Mouse (Mus musculus): ENCODE data around the gene Prx. TPM values are rescaled to one million over a fixed set of nuclear protein-coding genes. Genes with fewer than 3 reads are reported as not detected.

Prx gene
- polyA plus RNA-seq, 1 experiment = 5.6 TPM

DNA sequence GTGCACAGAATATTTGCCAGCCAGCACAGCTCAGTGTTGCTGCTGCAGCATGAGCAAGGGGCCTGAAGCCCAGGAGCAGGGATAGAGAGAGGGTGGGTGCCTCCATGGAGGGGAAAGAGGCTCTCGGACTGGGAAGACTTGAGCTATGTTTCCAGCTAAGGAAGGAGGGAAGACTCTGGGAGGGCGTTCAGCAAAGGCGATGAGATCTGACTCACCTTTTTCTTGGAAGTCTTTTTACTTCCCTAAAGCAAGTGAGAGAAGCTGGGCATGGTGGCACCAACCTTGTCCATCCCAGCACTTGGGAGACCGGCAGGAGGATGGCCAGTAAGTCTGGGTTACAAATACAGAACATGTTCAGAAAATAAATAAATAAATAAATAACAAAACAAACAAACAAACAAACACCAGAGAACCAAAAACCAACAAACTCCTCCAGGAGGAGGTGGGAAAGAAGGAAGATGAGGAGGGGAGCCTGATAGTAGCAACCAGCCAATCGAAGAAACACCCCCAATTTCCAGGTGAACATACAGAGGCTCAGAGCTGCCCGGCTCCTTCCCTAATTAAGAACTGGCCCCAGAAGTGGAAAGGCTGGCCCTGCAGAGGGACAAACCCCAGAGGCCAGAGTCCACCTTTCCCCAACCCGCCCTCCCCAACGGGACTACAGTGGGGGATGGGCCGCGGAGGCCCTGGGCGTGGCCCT, 18.0 kb upstream of the Prx start:
- H3K4me3 ChIP-seq (ENCODE audit: insufficient read depth, low read length) = no peak overlapping the region
- TF ChIP-seq POLR2A (IDR thresholded peaks at IDR 0.05; ENCODE audit: low read depth, low read length) = no peak
- TF ChIP-seq CTCF (IDR thresholded peaks at IDR 0.05; ENCODE audit: borderline replicate concordance, insufficient read depth, low read length) = no peak
- peak overlapping the region; percentile 84 for H3K27ac ChIP-seq (ENCODE audit: insufficient read depth, low read length)
- peaks cover 5% of the 10 kb centered on the region for H3K4me1 ChIP-seq (ENCODE audit: control insufficient read depth, insufficient read depth, low read length)

DNA sequence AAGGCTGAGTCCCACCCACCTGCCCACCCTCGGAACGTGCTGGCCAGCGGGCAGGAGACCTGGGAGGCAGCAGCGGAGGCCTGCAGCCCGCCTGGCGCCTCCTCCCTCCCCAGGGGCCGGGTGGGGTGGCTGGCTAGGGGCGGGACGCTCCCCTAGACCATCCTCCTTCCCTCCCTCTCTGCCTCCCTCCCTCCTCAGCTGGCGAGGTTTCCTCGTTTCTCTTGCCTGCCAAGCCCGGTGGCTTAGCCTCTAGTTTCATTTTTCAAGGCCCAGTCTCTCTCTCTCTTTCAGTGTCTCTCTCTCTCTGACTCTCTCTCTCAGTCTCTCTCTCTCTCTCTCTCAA, 17.5 kb upstream of the Prx start:
- Histone ChIP-seq H3K4me1 (ENCODE audit: control insufficient read depth, insufficient read depth, low read length) (peaks cover 5% of the 10 kb centered on the region), H3K4me3 (ENCODE audit: insufficient read depth, low read length) (peak overlapping the region; percentile 17; the same call in 1 of the 2 replicates), H3K27ac (ENCODE audit: insufficient read depth, low read length) (peak overlapping the region; percentile 97)
- TF ChIP-seq CTCF (IDR thresholded peaks at IDR 0.05; ENCODE audit: borderline replicate concordance, insufficient read depth, low read length) (no peak), POLR2A (IDR thresholded peaks at IDR 0.05; ENCODE audit: low read depth, low read length) (peak; percentile 68)

DNA sequence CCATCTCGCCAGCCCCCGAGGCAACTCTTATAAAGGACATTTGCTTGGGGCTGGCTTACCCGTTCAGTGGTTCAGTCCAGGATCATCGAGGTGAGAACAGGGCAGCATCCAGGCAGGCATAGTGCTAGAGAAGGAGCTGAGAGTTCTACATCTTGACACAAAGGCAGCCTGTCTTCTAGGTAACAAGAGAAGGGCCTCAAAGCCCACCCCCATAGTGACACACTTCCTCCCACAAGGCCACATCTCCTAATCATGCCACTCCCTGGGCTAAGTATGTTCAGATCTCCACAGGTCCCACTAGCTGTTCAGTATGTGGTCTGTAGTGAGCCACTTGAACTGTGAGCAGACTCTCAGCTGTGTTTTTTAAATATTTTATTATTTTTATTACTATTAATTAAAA, 15.3 kb upstream of the Prx start:
- no peak for TF ChIP-seq POLR2A (IDR thresholded peaks at IDR 0.05; ENCODE audit: low read depth, low read length)
- TF ChIP-seq CTCF (IDR thresholded peaks at IDR 0.05; ENCODE audit: borderline replicate concordance, insufficient read depth, low read length) = no peak
- H3K27ac ChIP-seq (ENCODE audit: insufficient read depth, low read length) = no peak overlapping the region
- no peak overlapping the region for H3K4me3 ChIP-seq (ENCODE audit: insufficient read depth, low read length)
- H3K4me1 ChIP-seq (ENCODE audit: control insufficient read depth, insufficient read depth, low read length) = peaks cover 6% of the 10 kb centered on the region

DNA sequence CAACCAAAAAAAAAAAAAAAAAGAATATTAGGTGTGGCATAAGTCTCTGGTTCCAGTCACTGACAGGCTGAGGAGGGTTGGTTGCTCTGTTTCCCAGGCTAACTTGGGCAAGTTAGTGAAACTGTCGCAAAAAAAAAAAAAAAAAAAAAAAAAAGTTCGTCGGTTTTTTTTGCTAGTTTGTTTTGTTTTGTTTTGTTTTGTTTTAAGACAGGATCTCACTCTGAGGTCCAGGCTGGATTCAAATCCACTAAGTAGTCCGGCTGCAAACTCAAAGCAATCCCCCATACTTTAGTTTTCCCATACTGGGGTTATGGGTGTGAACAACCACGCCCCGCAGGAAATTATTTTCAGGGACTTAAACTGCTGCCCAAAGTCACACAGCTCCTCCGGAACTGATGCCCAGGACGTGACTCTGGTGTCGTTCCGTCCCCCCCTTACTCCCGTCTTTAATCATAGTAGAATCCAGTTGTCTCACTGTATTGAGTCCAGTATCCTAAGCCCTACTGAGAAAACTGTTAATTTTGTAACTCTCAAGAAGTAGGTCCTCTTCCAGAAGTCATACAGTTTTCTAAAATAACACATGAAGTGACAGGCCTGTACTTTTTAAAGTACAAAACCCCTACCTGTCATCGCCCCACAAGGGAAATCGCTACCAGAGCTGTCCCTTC, 12.9 kb upstream of the Prx start:
- TF ChIP-seq CTCF (IDR thresholded peaks at IDR 0.05; ENCODE audit: borderline replicate concordance, insufficient read depth, low read length) (no peak), POLR2A (IDR thresholded peaks at IDR 0.05; ENCODE audit: low read depth, low read length) (no peak; the same call in 1 of the 2 replicates)
- H3K4me3 ChIP-seq (ENCODE audit: insufficient read depth, low read length) = peak overlapping the region; percentile 42
- H3K27ac ChIP-seq (ENCODE audit: insufficient read depth, low read length) = peak overlapping the region; percentile 78
- H3K4me1 ChIP-seq (ENCODE audit: control insufficient read depth, insufficient read depth, low read length) = peaks cover 15% of the 10 kb centered on the region

DNA sequence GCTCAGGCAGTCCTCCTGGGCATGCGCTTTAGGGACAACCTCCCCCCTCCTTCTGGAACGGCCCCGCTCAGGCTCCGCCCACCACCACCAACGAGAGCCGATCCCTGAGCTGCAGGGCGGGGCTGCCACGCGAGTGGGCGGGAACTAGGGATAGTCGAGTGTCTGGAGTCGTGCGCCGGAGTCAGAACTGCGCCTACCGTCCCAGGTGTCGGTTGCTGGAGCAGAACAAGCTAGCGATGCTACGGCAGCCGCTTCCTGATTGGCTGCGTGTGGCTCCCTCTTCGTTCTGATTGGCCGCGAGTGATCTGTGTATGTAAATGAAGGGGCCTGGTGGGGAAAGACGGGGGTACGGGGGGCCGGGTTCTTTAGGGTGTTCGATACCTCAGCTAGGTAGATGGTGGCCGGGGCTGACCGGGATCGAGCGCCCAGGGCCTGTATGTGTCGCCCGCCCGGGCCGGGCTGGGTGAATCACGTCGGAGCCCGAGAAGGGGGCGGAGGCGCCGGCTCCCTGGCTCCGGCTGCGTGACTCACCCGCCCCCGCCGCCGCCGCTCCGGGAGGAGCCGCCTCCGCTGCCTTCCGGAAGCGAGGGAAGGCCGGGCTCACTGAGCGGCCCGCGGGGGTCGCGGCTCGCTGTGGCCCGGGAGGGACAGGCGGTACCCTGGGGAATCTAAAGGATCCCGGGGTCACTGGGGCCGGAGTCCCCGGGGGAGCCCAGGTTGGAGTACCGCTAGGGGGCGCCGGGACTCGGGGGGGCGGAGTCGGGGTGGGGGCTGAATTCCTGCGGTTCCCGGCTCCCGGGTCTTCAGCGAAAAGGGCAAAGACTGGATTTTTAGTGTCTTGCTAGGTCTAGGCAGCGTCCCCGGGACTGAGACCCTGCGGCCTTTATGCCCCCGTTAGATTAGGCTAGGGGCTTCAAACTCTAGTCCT, 12.1 kb upstream of the Prx start, which contains the start of gene Sertad1:
Gene Sertad1 (plus strand): TSS at position 141 of the 928 bp plus-strand sequence.
- peak within 1 kb of the TSS; percentile 94 for H3K4me3 ChIP-seq (ENCODE audit: insufficient read depth, low read length)
- TF ChIP-seq CTCF (IDR thresholded peaks at IDR 0.05; ENCODE audit: borderline replicate concordance, insufficient read depth, low read length) = no peak
- TF ChIP-seq POLR2A (IDR thresholded peaks at IDR 0.05; ENCODE audit: low read depth, low read length) = peak; percentile 100
- peaks cover 16% of the 10 kb centered on the region for H3K4me1 ChIP-seq (ENCODE audit: control insufficient read depth, insufficient read depth, low read length)
- H3K27ac ChIP-seq (ENCODE audit: insufficient read depth, low read length) = peak within 1 kb of the TSS; percentile 100

DNA sequence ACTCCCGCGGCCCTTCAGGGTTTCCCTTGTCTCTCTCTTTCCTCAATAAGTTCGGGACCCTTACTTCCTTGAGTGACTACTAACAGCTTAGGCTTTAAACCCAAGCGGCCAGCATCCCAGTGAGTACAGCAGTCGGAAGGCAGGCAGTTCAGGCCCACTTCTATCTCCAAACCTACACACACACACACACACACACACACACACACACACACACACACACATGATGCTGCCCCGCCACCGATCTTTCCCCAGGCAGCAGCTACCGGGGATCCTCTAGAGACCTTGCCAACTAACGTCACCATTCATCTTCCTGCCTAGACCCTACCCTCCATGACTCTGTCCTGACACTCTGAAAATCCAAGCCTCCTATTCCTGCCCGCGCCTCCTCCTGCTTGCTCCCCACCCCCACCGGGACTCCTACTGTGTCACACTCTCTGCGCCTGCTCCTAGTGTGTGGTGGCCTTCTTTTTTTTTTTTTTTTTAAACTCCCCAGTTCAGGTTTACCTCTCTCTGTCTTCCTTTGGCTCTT, 11.3 kb upstream of the Prx start:
- Histone ChIP-seq H3K4me3 (ENCODE audit: insufficient read depth, low read length) (peak overlapping the region; percentile 94), H3K4me1 (ENCODE audit: control insufficient read depth, insufficient read depth, low read length) (peaks cover 16% of the 10 kb centered on the region), H3K27ac (ENCODE audit: insufficient read depth, low read length) (peak overlapping the region; percentile 100)
- no peak for TF ChIP-seq CTCF (IDR thresholded peaks at IDR 0.05; ENCODE audit: borderline replicate concordance, insufficient read depth, low read length)
- TF ChIP-seq POLR2A (IDR thresholded peaks at IDR 0.05; ENCODE audit: low read depth, low read length) = peak; percentile 67; the same call in 1 of the 2 replicates

DNA sequence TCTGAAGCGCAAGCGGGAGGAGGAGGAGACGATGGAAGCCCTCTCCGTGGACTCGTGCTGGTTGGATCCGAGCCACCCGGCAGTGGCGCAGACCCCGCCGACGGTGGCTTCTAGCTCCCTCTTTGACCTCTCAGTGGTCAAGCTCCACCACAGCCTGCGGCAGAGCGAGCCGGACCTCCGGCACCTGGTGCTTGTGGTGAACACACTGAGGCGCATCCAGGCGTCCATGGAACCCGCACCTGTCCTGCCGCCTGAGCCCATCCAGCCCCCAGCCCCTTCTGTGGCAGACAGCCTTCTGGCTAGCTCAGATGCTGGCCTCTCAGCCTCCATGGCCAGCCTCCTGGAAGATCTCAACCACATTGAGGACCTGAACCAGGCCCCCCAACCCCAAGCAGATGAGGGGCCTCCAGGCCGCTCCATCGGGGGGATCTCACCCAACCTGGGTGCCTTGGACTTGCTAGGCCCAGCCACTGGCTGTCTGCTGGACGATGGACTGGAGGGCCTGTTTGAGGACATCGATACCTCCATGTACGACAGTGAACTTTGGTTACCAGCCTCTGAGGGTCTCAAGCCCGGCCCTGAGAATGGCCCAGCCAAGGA, 9.8 kb upstream of the Prx start:
- no peak for TF ChIP-seq CTCF (IDR thresholded peaks at IDR 0.05; ENCODE audit: borderline replicate concordance, insufficient read depth, low read length)
- TF ChIP-seq POLR2A (IDR thresholded peaks at IDR 0.05; ENCODE audit: low read depth, low read length) = no peak
- H3K27ac ChIP-seq (ENCODE audit: insufficient read depth, low read length) = peak overlapping the region; percentile 100
- peaks cover 16% of the 10 kb centered on the region for H3K4me1 ChIP-seq (ENCODE audit: control insufficient read depth, insufficient read depth, low read length)
- peak overlapping the region; percentile 94; the same call in 1 of the 2 replicates for H3K4me3 ChIP-seq (ENCODE audit: insufficient read depth, low read length)

DNA sequence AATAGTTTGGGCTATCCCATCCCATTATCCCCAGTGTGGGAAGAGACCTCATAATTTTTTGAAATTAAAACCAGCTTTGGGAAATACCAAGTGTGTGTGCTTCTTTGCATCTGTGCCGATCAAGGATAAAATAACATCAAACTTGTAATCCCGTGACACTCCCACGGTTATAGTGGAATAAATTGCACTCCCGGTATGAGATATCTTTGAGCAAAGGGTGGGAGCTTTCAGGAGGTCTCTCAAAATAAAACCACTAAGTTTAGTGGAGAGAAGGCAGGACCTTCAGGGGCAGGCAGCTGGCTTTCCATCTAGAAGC, 8.9 kb upstream of the Prx start:
- TF ChIP-seq POLR2A (IDR thresholded peaks at IDR 0.05; ENCODE audit: low read depth, low read length) (no peak), CTCF (IDR thresholded peaks at IDR 0.05; ENCODE audit: borderline replicate concordance, insufficient read depth, low read length) (no peak)
- Histone ChIP-seq H3K4me3 (ENCODE audit: insufficient read depth, low read length) (no peak overlapping the region; the same call in 1 of the 2 replicates), H3K4me1 (ENCODE audit: control insufficient read depth, insufficient read depth, low read length) (peaks cover 16% of the 10 kb centered on the region)

More for the DNA sequence above, 8.9 kb upstream of the Prx start:
- H3K27ac ChIP-seq (ENCODE audit: insufficient read depth, low read length) = peak overlapping the region; percentile 96
